Mouse (Mus musculus) embryonic fibroblast, embryonic 13.5 days (primary cell): Measurements from ENCODE around the gene Tmem189.

Experiments used
- CTCF ChIP-seq: IDR thresholded peaks from 2 replicates; pipeline ENCODE4 v1.5.1; 2011; ENCODE audit warnings: mild to moderate bottlenecking, control low read depth, low read length, moderate library complexity, borderline replicate concordance; ENCODE audit not compliant: insufficient read depth
- POLR2A ChIP-seq: IDR thresholded peaks from 2 replicates; pipeline ENCODE4 v1.6.1; 2011; ENCODE audit warnings: low read depth, mild to moderate bottlenecking, control low read depth, low read length, moderate library complexity

DNA sequence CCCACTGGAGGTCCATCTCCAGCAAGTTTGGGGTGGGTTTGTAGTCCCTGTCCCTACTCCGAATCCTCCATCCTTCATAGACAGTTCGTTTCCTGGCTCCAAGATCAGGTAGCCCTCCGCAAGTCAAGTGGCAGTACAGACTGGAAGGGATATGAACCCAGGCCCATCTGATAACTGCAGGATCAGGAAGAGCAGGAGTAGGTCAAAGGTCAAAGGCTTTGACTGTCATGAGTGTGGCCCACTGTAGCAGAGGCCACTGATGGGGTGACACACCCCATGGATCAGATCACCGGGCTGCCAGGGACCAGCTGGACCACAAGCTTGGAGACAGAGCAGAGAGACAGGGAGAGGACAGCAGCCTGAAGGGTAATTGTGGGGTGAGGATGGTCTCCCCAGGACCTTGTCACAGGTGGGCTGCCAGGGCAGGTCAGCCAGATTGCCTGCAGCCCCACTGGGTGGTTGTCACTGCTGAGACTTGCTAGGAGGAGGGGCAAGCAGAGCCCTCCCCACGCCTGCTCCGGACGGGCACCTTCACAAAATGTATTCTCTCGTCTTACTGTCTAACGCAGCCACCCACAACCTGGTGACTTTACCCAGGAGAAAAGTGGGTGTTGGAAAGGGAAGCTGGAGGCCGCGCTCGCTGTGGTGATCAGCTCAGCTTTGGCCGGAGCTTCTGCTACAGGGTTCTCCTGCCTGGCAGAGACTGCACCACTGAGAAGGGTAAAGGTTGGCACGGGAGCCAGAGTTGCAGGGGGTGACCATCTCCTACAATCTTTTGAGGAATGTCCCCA, 2.4 kb upstream of the Tmem189 start:
- no peak for TF ChIP-seq CTCF
- peak; percentile 12; the same call in 1 of the 2 replicates for TF ChIP-seq POLR2A
